29 mouse cellular contexts compared by ENCODE assay signal in genomic region chr13:118365774-118366173, GRCm38 (mm10). TPM values are rescaled to one million over a fixed set of nuclear protein-coding genes. Genes with fewer than 3 reads are reported as not detected.
DNase-seq lines count a peak whose midpoint lies in the region; ATAC-seq and TF ChIP-seq lines count a peak whose summit lies in the region.
"Had no signal": no experiment of that assay in that cellular context is flagged by ENCODE, and none has a peak within 500 bp of the region (broad histone marks: within the 10 kb centered on the region; RNA-seq: fewer than 3 reads in every experiment).

No protein-coding gene starts in this region.

- no peaks in the 10 kb centered on the region for H3K36me3 ChIP-seq in embryonic facial prominence, embryonic 11.5 days (replicated peaks; ENCODE audit: control insufficient read depth, insufficient read depth, low read depth, low read length)
- no peaks in the 10 kb centered on the region for H3K36me3 ChIP-seq in embryonic facial prominence, embryonic 10.5 days (replicated peaks)
- no peaks in the 10 kb centered on the region for H3K36me3 ChIP-seq in kidney, postnatal 0 days (ENCODE audit: insufficient read depth, low read length)
- H3K36me3 ChIP-seq in kidney, embryonic 15.5 days = no peaks in the 10 kb centered on the region
- H3K36me3 ChIP-seq: forebrain, embryonic 15.5 days; hindbrain, embryonic 10.5 days; liver, embryonic 12.5 days; midbrain, embryonic 13.5 days; neural tube, embryonic 15.5 days; stomach, embryonic 15.5 days had no signal

- H3K9ac ChIP-seq in embryonic facial prominence, embryonic 11.5 days (replicated peaks; ENCODE audit: low read length) = no peak overlapping the region
- no peak overlapping the region for H3K9ac ChIP-seq in kidney, postnatal 0 days (ENCODE audit: low read depth, low read length)
- H3K9ac ChIP-seq in kidney, embryonic 15.5 days = no peak overlapping the region
- H3K9ac ChIP-seq: forebrain, embryonic 15.5 days; liver, embryonic 12.5 days; liver, postnatal 0 days; midbrain, embryonic 13.5 days; neural tube, embryonic 15.5 days; stomach, embryonic 15.5 days had no signal

- no peaks in the 10 kb centered on the region for H3K4me1 ChIP-seq in embryonic facial prominence, embryonic 11.5 days (ENCODE audit: control insufficient read depth, insufficient read depth, low read length)
- H3K4me1 ChIP-seq in embryonic facial prominence, embryonic 10.5 days = peaks cover 8% of the 10 kb centered on the region; the same call in 1 of the 2 replicates
- H3K4me1 ChIP-seq in kidney, postnatal 0 days (replicated peaks; ENCODE audit: insufficient read depth, low read length) = no peaks in the 10 kb centered on the region
- no peaks in the 10 kb centered on the region for H3K4me1 ChIP-seq in kidney, embryonic 15.5 days
- H3K4me1 ChIP-seq: forebrain, embryonic 15.5 days; hindbrain, embryonic 10.5 days; liver, embryonic 12.5 days; midbrain, embryonic 13.5 days; neural tube, embryonic 15.5 days; stomach, embryonic 15.5 days had no signal

- H3K9me3 ChIP-seq in embryonic facial prominence, embryonic 11.5 days (replicated peaks; ENCODE audit: control insufficient read depth, low read length) = no peaks in the 10 kb centered on the region
- H3K9me3 ChIP-seq in embryonic facial prominence, embryonic 10.5 days = no peaks in the 10 kb centered on the region
- no peaks in the 10 kb centered on the region for H3K9me3 ChIP-seq in kidney, postnatal 0 days (replicated peaks; ENCODE audit: low read length)
- H3K9me3 ChIP-seq in kidney, embryonic 15.5 days (replicated peaks) = no peaks in the 10 kb centered on the region
- H3K9me3 ChIP-seq: forebrain, embryonic 15.5 days; hindbrain, embryonic 10.5 days; liver, embryonic 12.5 days; midbrain, embryonic 13.5 days; neural tube, embryonic 15.5 days; stomach, embryonic 15.5 days had no signal

- no peak overlapping the region for H3K4me3 ChIP-seq in embryonic facial prominence, embryonic 11.5 days (ENCODE audit: low read depth, low read length)
- no peak overlapping the region for H3K4me3 ChIP-seq in embryonic facial prominence, embryonic 10.5 days
- H3K4me3 ChIP-seq in kidney, postnatal 0 days (replicated peaks; ENCODE audit: low read depth, low read length) = no peak overlapping the region
- no peak overlapping the region for H3K4me3 ChIP-seq in kidney, embryonic 15.5 days (replicated peaks)
- H3K4me3 ChIP-seq: forebrain, embryonic 15.5 days; gastrocnemius, adult 2 months; hindbrain, embryonic 10.5 days; layer of hippocampus, adult 2 months; liver, embryonic 12.5 days; midbrain, embryonic 13.5 days; neural tube, embryonic 15.5 days; stomach, embryonic 15.5 days had no signal

- H3K27ac ChIP-seq in embryonic facial prominence, embryonic 11.5 days (replicated peaks; ENCODE audit: low read depth, low read length) = no peak overlapping the region
- H3K27ac ChIP-seq in embryonic facial prominence, embryonic 10.5 days (replicated peaks) = no peak overlapping the region
- H3K27ac ChIP-seq in kidney, postnatal 0 days = no peak overlapping the region
- no peak overlapping the region for H3K27ac ChIP-seq in kidney, embryonic 15.5 days
- H3K27ac ChIP-seq: forebrain, embryonic 15.5 days; gastrocnemius, adult 2 months; hindbrain, embryonic 10.5 days; hindbrain, postnatal 0 days; layer of hippocampus, adult 2 months; liver, embryonic 12.5 days; midbrain, embryonic 13.5 days; neural tube, embryonic 15.5 days; stomach, embryonic 15.5 days had no signal

- WGBS in embryonic facial prominence, embryonic 11.5 days = 75% methylated on average over 1 of the region's 1 CpGs
- WGBS in embryonic facial prominence, embryonic 10.5 days = 80% methylated on average over 1 of the region's 1 CpGs
- 77% methylated on average over 1 of the region's 1 CpGs for WGBS in kidney, postnatal 0 days
- WGBS in kidney, embryonic 15.5 days = 78% methylated on average over 1 of the region's 1 CpGs

- peak; percentile 29; the same call in 1 of the 2 replicates for ATAC-seq in embryonic facial prominence, embryonic 11.5 days (replicated peaks; ENCODE audit: insufficient number of reproducible peaks, low FRiP score, low TSS enrichment, low read depth)
- peak; percentile 65 for ATAC-seq in kidney, postnatal 0 days (replicated peaks; ENCODE audit: low FRiP score, low read depth)
- ATAC-seq in kidney, embryonic 15.5 days (replicated peaks; ENCODE audit: low FRiP score) = no peak
- peak; percentile 70 for ATAC-seq in granulocyte monocyte progenitor cell, adult 5-6 weeks (replicated peaks; ENCODE audit: poor library complexity, severe bottlenecking)
- no peak for ATAC-seq in erythroid progenitor cell, adult 5-6 weeks (replicated peaks; ENCODE audit: low FRiP score, poor library complexity, severe bottlenecking)
- ATAC-seq: forebrain, embryonic 15.5 days; hindbrain, postnatal 0 days; liver, embryonic 12.5 days; liver, postnatal 0 days; midbrain, embryonic 13.5 days had no signal

- TF ChIP-seq CTCF in kidney, postnatal 0 days (IDR thresholded peaks at IDR 0.05; ENCODE audit: low read depth) = no peak

- no peak overlapping the region for H3K4me2 ChIP-seq in embryonic facial prominence, embryonic 11.5 days (ENCODE audit: low read depth, low read length)
- H3K4me2 ChIP-seq in kidney, postnatal 0 days (ENCODE audit: low read length) = no peak overlapping the region
- H3K4me2 ChIP-seq in kidney, embryonic 15.5 days = no peak overlapping the region
- H3K4me2 ChIP-seq: forebrain, embryonic 15.5 days; liver, embryonic 12.5 days; midbrain, embryonic 13.5 days; neural tube, embryonic 15.5 days; stomach, embryonic 15.5 days had no signal

- DNase-seq in embryonic facial prominence, embryonic 11.5 days (ENCODE audit: low spot score) = no peak
- no peak for DNase-seq in embryonic facial prominence, embryonic 10.5 days (ENCODE audit: low spot score)
- DNase-seq in kidney, postnatal 0 days (ENCODE audit: low spot score) = no peak
- no peak for DNase-seq in heart, adult 18-20 months
- DNase-seq in testis, postnatal 10 days (ENCODE audit: low spot score) = no peak
- DNase-seq: adrenal gland, postnatal 25 days; cerebellum, adult 11-12 months; cerebellum, adult 9-11 months; gastrocnemius, adult 2 months; heart, postnatal 14 days; kidney, adult 11 months; kidney, postnatal 36 days; left cerebral cortex, postnatal 4 days; liver, postnatal 0 days; lung, postnatal 36 days; right cerebral cortex, postnatal 25 days; thymus, postnatal 36 days had no signal

- no peaks in the 10 kb centered on the region for H3K27me3 ChIP-seq in embryonic facial prominence, embryonic 11.5 days (ENCODE audit: control insufficient read depth, insufficient read depth, low read length)
- H3K27me3 ChIP-seq in embryonic facial prominence, embryonic 10.5 days (replicated peaks; ENCODE audit: low read depth, poor library complexity, severe bottlenecking) = no peaks in the 10 kb centered on the region
- no peaks in the 10 kb centered on the region for H3K27me3 ChIP-seq in kidney, postnatal 0 days (ENCODE audit: insufficient read depth, low read length)
- no peaks in the 10 kb centered on the region for H3K27me3 ChIP-seq in kidney, embryonic 15.5 days
- H3K27me3 ChIP-seq: forebrain, embryonic 15.5 days; liver, embryonic 12.5 days; midbrain, embryonic 13.5 days; neural tube, embryonic 15.5 days; stomach, embryonic 15.5 days had no signal

RNA-seq across cellular contexts. Expression of gene B430218F22Rik, which starts 20.7 kb away (rescaled TPM):
- polyA plus RNA-seq in embryonic facial prominence, embryonic 11.5 days (2014; fragmentation: Nextera tagmentation; extraction: Ambion mirVana) = 0.50 and 2.3 TPM in 2 replicates
- polyA plus RNA-seq in embryonic facial prominence, embryonic 10.5 days (2016; fragmentation: Nextera tagmentation; extraction: Ambion mirVana) = 1.1 and 1.5 TPM in 2 replicates
- polyA plus RNA-seq in kidney, postnatal 0 days (2015; fragmentation: Nextera tagmentation; extraction: Ambion mirVana) = 0.85 and 2.2 TPM in 2 replicates
- 0.99 and 1.1 TPM in 2 replicates for polyA plus RNA-seq in kidney, embryonic 15.5 days (2015; fragmentation: Nextera tagmentation; extraction: Ambion mirVana)
- 0.69 TPM in 1 of 2 replicates, not detected in the other for total RNA-seq in granulocyte monocyte progenitor cell, adult 5-6 weeks (2014; fragmentation: Nextera tagmentation)
- 0.13 TPM in 1 of 2 replicates, not detected in the other for total RNA-seq in granulocyte monocyte progenitor cell, adult 5-6 weeks (2017)
- under 1 TPM in 1 of 2 experiments, not detected in 1; 0.35 TPM for total RNA-seq in heart, adult 18-20 months (2021)
- total RNA-seq in erythroid progenitor cell, adult 5-6 weeks (2015; ENCODE audit: low replicate concordance) = 0.84 TPM in 1 of 2 replicates, not detected in the other
- total RNA-seq in erythroid progenitor cell, adult 5-6 weeks (2017; ENCODE audit: low replicate concordance) = not detected in 2 replicates
- total RNA-seq: gastrocnemius, adult 2 months; gastrocnemius, postnatal 4 days had no signal

RNA-seq across cellular contexts. Expression of gene Mrps30, which starts 21.3 kb away (rescaled TPM):
- polyA plus RNA-seq in embryonic facial prominence, embryonic 11.5 days (2014; fragmentation: Nextera tagmentation; extraction: Ambion mirVana) = 42.4 and 45.4 TPM in 2 replicates
- polyA plus RNA-seq in embryonic facial prominence, embryonic 10.5 days (2016; fragmentation: Nextera tagmentation; extraction: Ambion mirVana) = 43.7 and 44.8 TPM in 2 replicates
- polyA plus RNA-seq in kidney, postnatal 0 days (2015; fragmentation: Nextera tagmentation; extraction: Ambion mirVana) = 35.7 and 36.8 TPM in 2 replicates
- 32.2 and 33.4 TPM in 2 replicates for polyA plus RNA-seq in kidney, embryonic 15.5 days (2015; fragmentation: Nextera tagmentation; extraction: Ambion mirVana)
- 19.1 and 23.9 TPM in 2 replicates for total RNA-seq in granulocyte monocyte progenitor cell, adult 5-6 weeks (2014; fragmentation: Nextera tagmentation)
- 40.8 and 48.3 TPM in 2 replicates for total RNA-seq in granulocyte monocyte progenitor cell, adult 5-6 weeks (2017)
- total RNA-seq in heart, adult 18-20 months (2021) = 10 to 100 TPM; 24.3 to 26.9 TPM
- 7.5 and 8.6 TPM in 2 replicates for total RNA-seq in erythroid progenitor cell, adult 5-6 weeks (2015; ENCODE audit: low replicate concordance)
- 8.9 and 14.0 TPM in 2 replicates for total RNA-seq in erythroid progenitor cell, adult 5-6 weeks (2017; ENCODE audit: low replicate concordance)

Comparison
In these comparisons a context has a peak if more than half of its experiments do, and no peak if none do; other contexts are left out.
1. ATAC-seq: peak in embryonic facial prominence, embryonic 11.5 days (single experiment), kidney, postnatal 0 days (single experiment) and granulocyte monocyte progenitor cell, adult 5-6 weeks (single experiment); none in kidney, embryonic 15.5 days (single experiment) and erythroid progenitor cell, adult 5-6 weeks (single experiment).